Mouse (Mus musculus) midbrain, embryonic 11.5 days (tissue): ENCODE data around the gene Pou2af1. TPM values are rescaled to one million over a fixed set of nuclear protein-coding genes. Genes with fewer than 3 reads are reported as not detected.

Experiments
- polyA plus RNA-seq: library from polyadenylated mRNA; unstranded; fragments of >200 nt; fragmentation: Nextera tagmentation; extraction: Ambion mirVana; gene quantifications from 2 replicates; pipeline ENCODE4 v1.2.1, GENCODE M21; 2014

Pou2af1 gene
- polyA plus RNA-seq, 1 experiment from 2014 or later, result 0.05 TPM

Other genes starting within 250 kb of the Pou2af1 start
- 13.1 and 14.4 TPM in 2 replicates for gene Sik2, start 204.6 kb upstream of the Pou2af1 start, polyA plus RNA-seq
- not detected in 2 replicates for gene Btg4, start 152.8 kb upstream of the Pou2af1 start, polyA plus RNA-seq
- 1.6 and 2.1 TPM in 2 replicates for gene Layn, start 136.6 kb upstream of the Pou2af1 start, polyA plus RNA-seq
- not detected in 2 replicates for gene 4833427G06Rik, start 111.6 kb upstream of the Pou2af1 start, polyA plus RNA-seq
- gene Gm32742, start 48.2 kb upstream of the Pou2af1 start, polyA plus RNA-seq, result not detected in 2 replicates
- 1.1 and 1.6 TPM in 2 replicates for gene Colca2, start 64.9 kb downstream of the Pou2af1 start, polyA plus RNA-seq
- not detected in 2 replicates for gene 1810046K07Rik, start 115.2 kb downstream of the Pou2af1 start, polyA plus RNA-seq